Mouse (Mus musculus): Measurements from ENCODE around the gene Zfp174.

GRCm38 (mm10) chr16:3895173-3895792 is 48.2 kb downstream of the Zfp174 start:
- TF ChIP-seq CTCF (IDR thresholded peaks at IDR 0.05; ENCODE audit: control insufficient read depth, insufficient read depth, insufficient read length) (no peak), MYOD1 (IDR thresholded peaks at IDR 0.05; ENCODE audit: control insufficient read depth, insufficient read length, low read depth) (no peak), MAX (IDR thresholded peaks at IDR 0.05) (no peak), CEBPB (IDR thresholded peaks at IDR 0.05; ENCODE audit: low read depth) (no peak), USF1 (IDR thresholded peaks at IDR 0.05; ENCODE audit: low read depth) (no peak), FOSL1 (IDR thresholded peaks at IDR 0.05; ENCODE audit: insufficient read depth, low read length, poor library complexity, severe bottlenecking) (no peak)

Data from C2C12 (cell line).